Mouse (Mus musculus): ENCODE data around the gene Gm17617. TPM values are rescaled to one million over a fixed set of nuclear protein-coding genes. Genes with fewer than 3 reads are reported as not detected.
A peak's percentile ranks its signal among the peaks of the same experiment; 100 is the strongest.

The Gm17617 gene
- polyA plus RNA-seq, 1 experiment from 2014 or later, result not detected

- Histone ChIP-seq H3K36me3 (no peaks in the 10 kb centered on the region), H3K9me3 (no peaks in the 10 kb centered on the region), H3K27ac (replicated peaks) (no peak overlapping the region), H3K4me3 (no peak overlapping the region), H3K4me1 (replicated peaks) (peaks cover 21% of the 10 kb centered on the region), H3K4me2 (no peak overlapping the region), H3K27me3 (no peaks in the 10 kb centered on the region), H3K9ac (no peak overlapping the region)
- WGBS, result 78% methylated on average over 11 of the region's 11 CpGs
- ATAC-seq (ENCODE audit: low FRiP score, low read depth), result no peak
These were observed 34.5 kb upstream of the Gm17617 start for GRCm38 (mm10) chr13:55167798-55168197.

GRCm38 (mm10) chr13:55166806-55167725, 33.7 kb upstream of the Gm17617 start:
- no peaks in the 10 kb centered on the region for H3K36me3 ChIP-seq

GRCm38 (mm10) chr13:55165831-55166339, 32.5 kb upstream of the Gm17617 start:
- H3K4me2 ChIP-seq, result no peak overlapping the region
- no peak overlapping the region for H3K27ac ChIP-seq (replicated peaks)
- no peaks in the 10 kb centered on the region for H3K9me3 ChIP-seq
- H3K9ac ChIP-seq, result no peak overlapping the region
- no peak for ATAC-seq (ENCODE audit: low FRiP score, low read depth)
- WGBS, result 84% methylated on average over 16 of the region's 16 CpGs
- no peak overlapping the region for H3K4me3 ChIP-seq
- no peaks in the 10 kb centered on the region for H3K27me3 ChIP-seq
- no peaks in the 10 kb centered on the region for H3K36me3 ChIP-seq
- H3K4me1 ChIP-seq (replicated peaks), result peaks cover 6% of the 10 kb centered on the region; the same call in 1 of the 2 replicates

More at GRCm38 (mm10) chr13:55166806-55167725, 33.7 kb upstream of the Gm17617 start:
- H3K27me3 ChIP-seq, result no peaks in the 10 kb centered on the region
- H3K4me1 ChIP-seq (replicated peaks), result peaks cover 18% of the 10 kb centered on the region
- no peak overlapping the region for H3K4me2 ChIP-seq
- H3K27ac ChIP-seq (replicated peaks), result no peak overlapping the region
- ATAC-seq (ENCODE audit: low FRiP score, low read depth), result no peak
- WGBS, result 89% methylated on average over 32 of the region's 32 CpGs
- no peak overlapping the region for H3K9ac ChIP-seq
- no peak overlapping the region for H3K4me3 ChIP-seq
- no peaks in the 10 kb centered on the region for H3K9me3 ChIP-seq

GRCm38 (mm10) chr13:55163553-55163952, 30.2 kb upstream of the Gm17617 start:
- 55% methylated on average over 5 of the region's 5 CpGs for WGBS
- ATAC-seq (ENCODE audit: low FRiP score, low read depth), result no peak
- H3K27me3 ChIP-seq, result no peaks in the 10 kb centered on the region
- H3K27ac ChIP-seq (replicated peaks), result no peak overlapping the region
- H3K4me2 ChIP-seq, result no peak overlapping the region
- H3K4me1 ChIP-seq (replicated peaks), result no peaks in the 10 kb centered on the region
- H3K4me3 ChIP-seq, result no peak overlapping the region
- no peak overlapping the region for H3K9ac ChIP-seq
- H3K36me3 ChIP-seq, result no peaks in the 10 kb centered on the region
- no peaks in the 10 kb centered on the region for H3K9me3 ChIP-seq

GRCm38 (mm10) chr13:55162365-55162764, 29.0 kb upstream of the Gm17617 start:
- no peaks in the 10 kb centered on the region for H3K4me1 ChIP-seq (replicated peaks)
- no peak for ATAC-seq (ENCODE audit: low FRiP score, low read depth)
- H3K9ac ChIP-seq, result no peak overlapping the region
- no peaks in the 10 kb centered on the region for H3K36me3 ChIP-seq
- H3K4me3 ChIP-seq, result no peak overlapping the region
- H3K9me3 ChIP-seq, result no peaks in the 10 kb centered on the region
- H3K27ac ChIP-seq (replicated peaks), result no peak overlapping the region
- H3K4me2 ChIP-seq, result no peak overlapping the region
- 78% methylated on average over 7 of the region's 7 CpGs for WGBS
- H3K27me3 ChIP-seq, result no peaks in the 10 kb centered on the region

GRCm38 (mm10) chr13:55153951-55154350, 20.6 kb upstream of the Gm17617 start:
- H3K4me2 ChIP-seq, result no peak overlapping the region
- ATAC-seq (ENCODE audit: low FRiP score, low read depth), result no peak
- H3K4me1 ChIP-seq (replicated peaks), result peaks cover 9% of the 10 kb centered on the region
- 85% methylated on average over 5 of the region's 5 CpGs for WGBS
- no peaks in the 10 kb centered on the region for H3K9me3 ChIP-seq
- no peak overlapping the region for H3K4me3 ChIP-seq
- no peaks in the 10 kb centered on the region for H3K36me3 ChIP-seq
- no peak overlapping the region for H3K27ac ChIP-seq (replicated peaks)
- H3K9ac ChIP-seq, result no peak overlapping the region
- H3K27me3 ChIP-seq, result peaks cover 20% of the 10 kb centered on the region

- Histone ChIP-seq H3K27me3 (peaks cover 20% of the 10 kb centered on the region), H3K4me1 (replicated peaks) (peaks cover 9% of the 10 kb centered on the region), H3K9me3 (no peaks in the 10 kb centered on the region), H3K4me3 (peak within 1 kb of the TSS; percentile 53), H3K36me3 (no peaks in the 10 kb centered on the region), H3K9ac (peak within 1 kb of the TSS; percentile 45), H3K4me2 (peak within 1 kb of the TSS; percentile 97), H3K27ac (replicated peaks) (no peak within 1 kb of the TSS)
- 1% methylated on average over 66 of the region's 68 CpGs for WGBS
- ATAC-seq (ENCODE audit: low FRiP score, low read depth), result peak; percentile 42; the same call in 1 of the 2 replicates
These were observed 19.5 kb upstream of the Gm17617 start, which contains the start of gene Fgfr4 for GRCm38 (mm10) chr13:55152621-55153415. Gene Fgfr4 (plus strand): TSS chr13:55152640.

GRCm38 (mm10) chr13:55140271-55140670, 6.9 kb upstream of the Gm17617 start:
- ATAC-seq (ENCODE audit: low FRiP score, low read depth), result no peak
- H3K9ac ChIP-seq, result no peak overlapping the region
- no peaks in the 10 kb centered on the region for H3K36me3 ChIP-seq
- no peak overlapping the region for H3K27ac ChIP-seq (replicated peaks)
- H3K4me2 ChIP-seq, result no peak overlapping the region
- H3K4me3 ChIP-seq, result no peak overlapping the region
- H3K9me3 ChIP-seq, result no peaks in the 10 kb centered on the region
- no peaks in the 10 kb centered on the region for H3K27me3 ChIP-seq
- no peaks in the 10 kb centered on the region for H3K4me1 ChIP-seq (replicated peaks)
- WGBS, result 52% methylated on average over 2 of the region's 2 CpGs

GRCm38 (mm10) chr13:55135382-55135781, 2.0 kb upstream of the Gm17617 start:
- no peaks in the 10 kb centered on the region for H3K4me1 ChIP-seq (replicated peaks)
- H3K27ac ChIP-seq (replicated peaks), result no peak overlapping the region
- no peaks in the 10 kb centered on the region for H3K27me3 ChIP-seq
- H3K9me3 ChIP-seq, result no peaks in the 10 kb centered on the region
- peaks cover 23% of the 10 kb centered on the region for H3K36me3 ChIP-seq
- H3K9ac ChIP-seq, result no peak overlapping the region
- ATAC-seq (ENCODE audit: low FRiP score, low read depth), result no peak
- no peak overlapping the region for H3K4me3 ChIP-seq
- no peak overlapping the region for H3K4me2 ChIP-seq
- WGBS, result 9% methylated on average over 5 of the region's 5 CpGs

GRCm38 (mm10) chr13:55124903-55125302, 8.4 kb downstream of the Gm17617 start:
- 94% methylated on average over 6 of the region's 6 CpGs for WGBS
- no peak overlapping the region for H3K9ac ChIP-seq
- H3K4me2 ChIP-seq, result no peak overlapping the region
- no peaks in the 10 kb centered on the region for H3K9me3 ChIP-seq
- no peaks in the 10 kb centered on the region for H3K27me3 ChIP-seq
- no peak overlapping the region for H3K27ac ChIP-seq (replicated peaks)
- no peak for ATAC-seq (ENCODE audit: low FRiP score, low read depth)
- no peaks in the 10 kb centered on the region for H3K4me1 ChIP-seq (replicated peaks)
- H3K4me3 ChIP-seq, result no peak overlapping the region
- peaks cover 31% of the 10 kb centered on the region for H3K36me3 ChIP-seq

- Histone ChIP-seq H3K4me2 (no peak overlapping the region), H3K9ac (no peak overlapping the region), H3K9me3 (no peaks in the 10 kb centered on the region), H3K4me3 (no peak overlapping the region), H3K4me1 (replicated peaks) (no peaks in the 10 kb centered on the region), H3K27ac (replicated peaks) (no peak overlapping the region), H3K27me3 (no peaks in the 10 kb centered on the region), H3K36me3 (peaks cover 39% of the 10 kb centered on the region)
- ATAC-seq (ENCODE audit: low FRiP score, low read depth), result no peak
- WGBS, result 87% methylated on average over 6 of the region's 6 CpGs
These were observed 19.0 kb downstream of the Gm17617 start for GRCm38 (mm10) chr13:55114375-55114774.

- H3K4me3 ChIP-seq, result no peak overlapping the region
- no peaks in the 10 kb centered on the region for H3K27me3 ChIP-seq
- 95% methylated on average over 8 of the region's 8 CpGs for WGBS
- ATAC-seq (ENCODE audit: low FRiP score, low read depth), result no peak
- H3K36me3 ChIP-seq, result peaks cover 6% of the 10 kb centered on the region; the same call in 1 of the 2 replicates
- no peak overlapping the region for H3K4me2 ChIP-seq
- peaks cover 14% of the 10 kb centered on the region for H3K4me1 ChIP-seq (replicated peaks)
- no peak overlapping the region for H3K9ac ChIP-seq
- no peaks in the 10 kb centered on the region for H3K9me3 ChIP-seq
- no peak overlapping the region for H3K27ac ChIP-seq (replicated peaks)
These were observed 25.7 kb downstream of the Gm17617 start for GRCm38 (mm10) chr13:55107694-55108093.

Measured in hindbrain, embryonic 15.5 days (tissue).